Mouse (Mus musculus): ENCODE results near the gene A530016L24Rik. TPM values are rescaled to one million over a fixed set of nuclear protein-coding genes. Genes with fewer than 3 reads are reported as not detected.

Gene A530016L24Rik
- polyA plus RNA-seq (2016; fragmentation: Nextera tagmentation; extraction: Ambion mirVana): not detected in 2 replicates

- Histone ChIP-seq H3K4me3 (no peak within 1 kb of the TSS), H3K36me3 (no peaks in the 10 kb centered on the region), H3K27ac (peak within 1 kb of the TSS; percentile 66; the same call in 1 of the 2 replicates), H3K4me1 (peaks cover 30% of the 10 kb centered on the region), H3K27me3 (ENCODE audit: low read depth, poor library complexity, severe bottlenecking) (peaks cover 7% of the 10 kb centered on the region; the same call in 1 of the 2 replicates), H3K9me3 (replicated peaks) (no peaks in the 10 kb centered on the region)
- 93% methylated on average over 8 of the region's 8 CpGs for WGBS
- no peak for DNase-seq (ENCODE audit: low spot score)
Observed at GRCm38 (mm10) chr12:112489134-112489533, at the start of gene A530016L24Rik. TSS of gene A530016L24Rik (plus strand) at chr12:112489448.

GRCm38 (mm10) chr12:112439993-112440392 lies 49.3 kb upstream of the A530016L24Rik start:
- 50% methylated on average over 1 of the region's 1 CpGs for WGBS
- Histone ChIP-seq H3K4me1 (peaks cover 27% of the 10 kb centered on the region), H3K4me3 (no peak overlapping the region), H3K36me3 (no peaks in the 10 kb centered on the region), H3K27ac (0 out of 2 replicates have a peak overlapping the region, but pooled peaks have one; percentile 7), H3K27me3 (ENCODE audit: low read depth, poor library complexity, severe bottlenecking) (peaks cover 21% of the 10 kb centered on the region; the same call in 1 of the 2 replicates), H3K9me3 (replicated peaks) (no peaks in the 10 kb centered on the region)
- no peak for DNase-seq (ENCODE audit: low spot score)

GRCm38 (mm10) chr12:112449144-112449827 lies 40.0 kb upstream of the A530016L24Rik start:
- H3K4me3 ChIP-seq: no peak overlapping the region
- no peaks in the 10 kb centered on the region for H3K36me3 ChIP-seq
- no peaks in the 10 kb centered on the region; the same call in 1 of the 2 replicates for H3K27me3 ChIP-seq (ENCODE audit: low read depth, poor library complexity, severe bottlenecking)
- peaks cover 15% of the 10 kb centered on the region for H3K4me1 ChIP-seq
- peak overlapping the region; percentile 74; the same call in 1 of the 2 replicates for H3K27ac ChIP-seq
- no peak for DNase-seq (ENCODE audit: low spot score)
- H3K9me3 ChIP-seq (replicated peaks): no peaks in the 10 kb centered on the region
- WGBS: 72% methylated on average over 18 of the region's 18 CpGs

GRCm38 (mm10) chr12:112449828-112450180 lies 39.4 kb upstream of the A530016L24Rik start:
- H3K4me1 ChIP-seq: peaks cover 15% of the 10 kb centered on the region
- DNase-seq (ENCODE audit: low spot score): no peak
- WGBS: 72% methylated on average over 8 of the region's 8 CpGs
- H3K4me3 ChIP-seq: no peak overlapping the region
- H3K27ac ChIP-seq: peak overlapping the region; percentile 74
- H3K9me3 ChIP-seq (replicated peaks): no peaks in the 10 kb centered on the region
- H3K36me3 ChIP-seq: no peaks in the 10 kb centered on the region
- H3K27me3 ChIP-seq (ENCODE audit: low read depth, poor library complexity, severe bottlenecking): no peaks in the 10 kb centered on the region; the same call in 1 of the 2 replicates

- 33% methylated on average over 6 of the region's 6 CpGs for WGBS
- DNase-seq (ENCODE audit: low spot score): peak; percentile 82
- H3K27ac ChIP-seq: no peak overlapping the region
Observed at GRCm38 (mm10) chr12:112450883-112451282, 38.4 kb upstream of the A530016L24Rik start.

GRCm38 (mm10) chr12:112451381-112451780 lies 37.9 kb upstream of the A530016L24Rik start:
- Histone ChIP-seq H3K4me3 (no peak overlapping the region), H3K4me1 (peaks cover 19% of the 10 kb centered on the region), H3K36me3 (no peaks in the 10 kb centered on the region), H3K27ac (no peak overlapping the region), H3K9me3 (replicated peaks) (no peaks in the 10 kb centered on the region), H3K27me3 (ENCODE audit: low read depth, poor library complexity, severe bottlenecking) (no peaks in the 10 kb centered on the region; the same call in 1 of the 2 replicates)
- DNase-seq (ENCODE audit: low spot score): no peak
- 82% methylated on average over 1 of the region's 1 CpGs for WGBS

More at GRCm38 (mm10) chr12:112450883-112451282, 38.4 kb upstream of the A530016L24Rik start:
- Histone ChIP-seq H3K27me3 (ENCODE audit: low read depth, poor library complexity, severe bottlenecking) (no peaks in the 10 kb centered on the region; the same call in 1 of the 2 replicates), H3K9me3 (replicated peaks) (no peaks in the 10 kb centered on the region), H3K36me3 (no peaks in the 10 kb centered on the region), H3K4me1 (peaks cover 15% of the 10 kb centered on the region), H3K4me3 (no peak overlapping the region)

GRCm38 (mm10) chr12:112451826-112452225 lies 37.4 kb upstream of the A530016L24Rik start:
- Histone ChIP-seq H3K9me3 (replicated peaks) (no peaks in the 10 kb centered on the region), H3K36me3 (no peaks in the 10 kb centered on the region), H3K27me3 (ENCODE audit: low read depth, poor library complexity, severe bottlenecking) (no peaks in the 10 kb centered on the region; the same call in 1 of the 2 replicates), H3K4me3 (no peak overlapping the region), H3K4me1 (peaks cover 20% of the 10 kb centered on the region), H3K27ac (no peak overlapping the region)
- no peak for DNase-seq (ENCODE audit: low spot score)
- 92% methylated on average over 9 of the region's 9 CpGs for WGBS

- Histone ChIP-seq H3K4me3 (no peak overlapping the region), H3K27ac (no peak overlapping the region), H3K27me3 (ENCODE audit: low read depth, poor library complexity, severe bottlenecking) (0 out of 2 replicates have a peak, but pooled peaks cover 3% of the 10 kb centered on the region), H3K4me1 (peaks cover 33% of the 10 kb centered on the region), H3K36me3 (no peaks in the 10 kb centered on the region), H3K9me3 (replicated peaks) (no peaks in the 10 kb centered on the region)
- 77% methylated on average over 6 of the region's 6 CpGs for WGBS
- no peak for DNase-seq (ENCODE audit: low spot score)
Observed at GRCm38 (mm10) chr12:112456144-112456713, 33.0 kb upstream of the A530016L24Rik start.

GRCm38 (mm10) chr12:112457839-112458238 lies 31.4 kb upstream of the A530016L24Rik start:
- Histone ChIP-seq H3K36me3 (no peaks in the 10 kb centered on the region), H3K4me3 (no peak overlapping the region), H3K27me3 (ENCODE audit: low read depth, poor library complexity, severe bottlenecking) (0 out of 2 replicates have a peak, but pooled peaks cover 3% of the 10 kb centered on the region), H3K9me3 (replicated peaks) (no peaks in the 10 kb centered on the region), H3K4me1 (peaks cover 50% of the 10 kb centered on the region), H3K27ac (no peak overlapping the region)
- 61% methylated on average over 4 of the region's 4 CpGs for WGBS
- no peak for DNase-seq (ENCODE audit: low spot score)

- DNase-seq (ENCODE audit: low spot score): peak; percentile 49
- H3K27me3 ChIP-seq (ENCODE audit: low read depth, poor library complexity, severe bottlenecking): peaks cover 27% of the 10 kb centered on the region; the same call in 1 of the 2 replicates
- H3K4me1 ChIP-seq: peaks cover 72% of the 10 kb centered on the region
- WGBS: 27% methylated on average over 12 of the region's 12 CpGs
- H3K36me3 ChIP-seq: no peaks in the 10 kb centered on the region
- H3K4me3 ChIP-seq: no peak overlapping the region
- H3K27ac ChIP-seq: peak overlapping the region; percentile 54
- H3K9me3 ChIP-seq (replicated peaks): no peaks in the 10 kb centered on the region
Observed at GRCm38 (mm10) chr12:112462423-112462822, 26.8 kb upstream of the A530016L24Rik start.

GRCm38 (mm10) chr12:112463209-112463608 lies 26.0 kb upstream of the A530016L24Rik start:
- Histone ChIP-seq H3K36me3 (no peaks in the 10 kb centered on the region), H3K4me1 (peaks cover 70% of the 10 kb centered on the region), H3K27ac (no peak overlapping the region), H3K27me3 (ENCODE audit: low read depth, poor library complexity, severe bottlenecking) (peaks cover 31% of the 10 kb centered on the region; the same call in 1 of the 2 replicates), H3K9me3 (replicated peaks) (no peaks in the 10 kb centered on the region), H3K4me3 (no peak overlapping the region)
- no peak for DNase-seq (ENCODE audit: low spot score)
- 79% methylated on average over 4 of the region's 4 CpGs for WGBS

- H3K27me3 ChIP-seq (ENCODE audit: low read depth, poor library complexity, severe bottlenecking): peaks cover 34% of the 10 kb centered on the region; the same call in 1 of the 2 replicates
- H3K4me3 ChIP-seq: no peak overlapping the region
- no peaks in the 10 kb centered on the region for H3K9me3 ChIP-seq (replicated peaks)
- peaks cover 65% of the 10 kb centered on the region for H3K4me1 ChIP-seq
- no peak for DNase-seq (ENCODE audit: low spot score)
- H3K27ac ChIP-seq: peak overlapping the region; percentile 42; the same call in 1 of the 2 replicates
- 82% methylated on average over 3 of the region's 3 CpGs for WGBS
- no peaks in the 10 kb centered on the region for H3K36me3 ChIP-seq
Observed at GRCm38 (mm10) chr12:112463750-112464444, 25.4 kb upstream of the A530016L24Rik start.

All from limb, embryonic 10.5 days (tissue).